ENCODE assay signal across 10 mouse cellular contexts in genomic region chr11:100145858-100146560, GRCm38 (mm10). TPM values are rescaled to one million over a fixed set of nuclear protein-coding genes. Genes with fewer than 3 reads are reported as not detected.
DNase-seq lines count a peak whose midpoint lies in the region; ATAC-seq and TF ChIP-seq lines count a peak whose summit lies in the region.
"Had no signal": no experiment of that assay in that cellular context is flagged by ENCODE, and none has a peak within 500 bp of the region (broad histone marks: within the 10 kb centered on the region; RNA-seq: fewer than 3 reads in every experiment).

No protein-coding gene starts in this region.

- peak overlapping the region; percentile 49 for H3K4me2 ChIP-seq in embryonic facial prominence, embryonic 12.5 days (replicated peaks)
- peak overlapping the region; percentile 72 for H3K4me2 ChIP-seq in kidney, embryonic 15.5 days

- H3K27me3 ChIP-seq in E14TG2a.4 (ENCODE audit: insufficient read depth, low read length): peaks cover 45% of the 10 kb centered on the region
- H3K27me3 ChIP-seq in embryonic facial prominence, embryonic 12.5 days: peaks cover 38% of the 10 kb centered on the region
- peaks cover 32% of the 10 kb centered on the region for H3K27me3 ChIP-seq in kidney, embryonic 15.5 days

- DNase-seq in lung, postnatal 4 days: peak; percentile 81 to 91
- DNase-seq in left cerebral cortex, adult 9 months (ENCODE audit: low spot score in 2 of 2): no peak
- DNase-seq in thymus, postnatal 25 days: no peak

- no peak for ATAC-seq in embryonic facial prominence, embryonic 12.5 days (ENCODE audit: insufficient number of reproducible peaks, insufficient read depth, low FRiP score, low TSS enrichment)
- ATAC-seq in kidney, embryonic 15.5 days (replicated peaks; ENCODE audit: low FRiP score): 0 out of 2 replicates have a peak, but pooled peaks have one; percentile 44
- no peak for ATAC-seq in megakaryocyte-erythroid progenitor cell, adult 5-6 weeks (replicated peaks; ENCODE audit: low FRiP score, low TSS enrichment, poor library complexity, severe bottlenecking)
- no peak for ATAC-seq in monocyte, adult 5-6 weeks (replicated peaks; ENCODE audit: insufficient number of reproducible peaks, low FRiP score, low TSS enrichment, poor library complexity, severe bottlenecking)

- H3K27ac ChIP-seq in embryonic facial prominence, embryonic 12.5 days: no peak overlapping the region
- no peak overlapping the region for H3K27ac ChIP-seq in kidney, embryonic 15.5 days

- no peaks in the 10 kb centered on the region for H3K9me3 ChIP-seq in E14TG2a.4 (ENCODE audit: low read length)
- no peaks in the 10 kb centered on the region for H3K9me3 ChIP-seq in embryonic facial prominence, embryonic 12.5 days
- no peaks in the 10 kb centered on the region for H3K9me3 ChIP-seq in kidney, embryonic 15.5 days (replicated peaks)

- no peaks in the 10 kb centered on the region for H3K36me3 ChIP-seq in E14TG2a.4 (ENCODE audit: insufficient read depth, low read length)
- no peaks in the 10 kb centered on the region for H3K36me3 ChIP-seq in embryonic facial prominence, embryonic 12.5 days
- H3K36me3 ChIP-seq in kidney, embryonic 15.5 days: no peaks in the 10 kb centered on the region

- peaks cover 59% of the 10 kb centered on the region for H3K4me1 ChIP-seq in E14TG2a.4 (replicated peaks; ENCODE audit: low read depth, low read length)
- H3K4me1 ChIP-seq in embryonic facial prominence, embryonic 12.5 days: peaks cover 15% of the 10 kb centered on the region
- H3K4me1 ChIP-seq in kidney, embryonic 15.5 days: peaks cover 40% of the 10 kb centered on the region

- no peak for TF ChIP-seq CTCF in E14TG2a.4 (conservative IDR thresholded peaks at IDR 0.05; ENCODE audit: low read length)

- WGBS in embryonic facial prominence, embryonic 12.5 days: 3% methylated on average over 13 of the region's 13 CpGs
- under 1% methylated on average over 13 of the region's 13 CpGs for WGBS in kidney, embryonic 15.5 days

- H3K9ac ChIP-seq in embryonic facial prominence, embryonic 12.5 days: 0 out of 2 replicates have a peak overlapping the region, but pooled peaks have one; percentile 27
- peak overlapping the region; percentile 16; the same call in 1 of the 2 replicates for H3K9ac ChIP-seq in kidney, embryonic 15.5 days

- peak overlapping the region; percentile 79 for H3K4me3 ChIP-seq in E14TG2a.4 (replicated peaks; ENCODE audit: low read length)
- H3K4me3 ChIP-seq in embryonic facial prominence, embryonic 12.5 days: peak overlapping the region; percentile 22
- peak overlapping the region; percentile 42 for H3K4me3 ChIP-seq in kidney, embryonic 15.5 days (replicated peaks)

RNA-seq across cellular contexts. Expression of gene Krt19, which starts 2.5 kb away (rescaled TPM):
- 17.6 and 19.9 TPM in 2 replicates for polyA plus RNA-seq in embryonic facial prominence, embryonic 12.5 days (2016; fragmentation: Nextera tagmentation; extraction: Ambion mirVana)
- polyA plus RNA-seq in kidney, embryonic 15.5 days (2015; fragmentation: Nextera tagmentation; extraction: Ambion mirVana): 69.7 and 75.3 TPM in 2 replicates
- not detected in 2 replicates for total RNA-seq in megakaryocyte-erythroid progenitor cell, adult 5-6 weeks (2014; fragmentation: Nextera tagmentation)
- not detected in 2 replicates for total RNA-seq in megakaryocyte-erythroid progenitor cell, adult 5-6 weeks (2017)
- total RNA-seq in monocyte, adult 5-6 weeks (2017): not detected in 3 replicates
- total RNA-seq: hematopoietic stem cell, adult 5-6 weeks had no signal

RNA-seq across cellular contexts. Expression of gene Krt15, which starts 10.3 kb away (rescaled TPM):
- polyA plus RNA-seq in embryonic facial prominence, embryonic 12.5 days (2016; fragmentation: Nextera tagmentation; extraction: Ambion mirVana): 73.4 and 93.1 TPM in 2 replicates
- polyA plus RNA-seq in kidney, embryonic 15.5 days (2015; fragmentation: Nextera tagmentation; extraction: Ambion mirVana): 5.0 and 14.8 TPM in 2 replicates
- not detected in 2 replicates for total RNA-seq in megakaryocyte-erythroid progenitor cell, adult 5-6 weeks (2014; fragmentation: Nextera tagmentation)
- not detected in 2 replicates for total RNA-seq in megakaryocyte-erythroid progenitor cell, adult 5-6 weeks (2017)
- total RNA-seq in monocyte, adult 5-6 weeks (2017): not detected in 3 replicates
- total RNA-seq: hematopoietic stem cell, adult 5-6 weeks had no signal
- polyA plus RNA-seq: spleen, adult 2 months had no signal

RNA-seq across cellular contexts. Expression of gene Krt13, which starts 24.6 kb away (rescaled TPM):
- polyA plus RNA-seq in embryonic facial prominence, embryonic 12.5 days (2016; fragmentation: Nextera tagmentation; extraction: Ambion mirVana): not detected in 2 replicates
- polyA plus RNA-seq in kidney, embryonic 15.5 days (2015; fragmentation: Nextera tagmentation; extraction: Ambion mirVana): 0.51 and 0.57 TPM in 2 replicates
- not detected in 2 replicates for total RNA-seq in megakaryocyte-erythroid progenitor cell, adult 5-6 weeks (2014; fragmentation: Nextera tagmentation)
- not detected in 2 replicates for total RNA-seq in megakaryocyte-erythroid progenitor cell, adult 5-6 weeks (2017)
- total RNA-seq in monocyte, adult 5-6 weeks (2017): not detected in 3 replicates
- total RNA-seq: hematopoietic stem cell, adult 5-6 weeks had no signal

RNA-seq across cellular contexts. Expression of gene Krt36, which starts 40.6 kb away (rescaled TPM):
- polyA plus RNA-seq in embryonic facial prominence, embryonic 12.5 days (2016; fragmentation: Nextera tagmentation; extraction: Ambion mirVana): 0.09 TPM in 1 of 2 replicates, not detected in the other
- 0.86 and 1.2 TPM in 2 replicates for polyA plus RNA-seq in kidney, embryonic 15.5 days (2015; fragmentation: Nextera tagmentation; extraction: Ambion mirVana)
- total RNA-seq in megakaryocyte-erythroid progenitor cell, adult 5-6 weeks (2014; fragmentation: Nextera tagmentation): not detected in 2 replicates
- total RNA-seq in megakaryocyte-erythroid progenitor cell, adult 5-6 weeks (2017): not detected in 2 replicates
- total RNA-seq in monocyte, adult 5-6 weeks (2017): not detected in 3 replicates
- total RNA-seq: hematopoietic stem cell, adult 5-6 weeks had no signal
- polyA plus RNA-seq: spleen, adult 2 months had no signal

RNA-seq across cellular contexts. Expression of gene Krt9, which starts 47.0 kb away (rescaled TPM):
- polyA plus RNA-seq in embryonic facial prominence, embryonic 12.5 days (2016; fragmentation: Nextera tagmentation; extraction: Ambion mirVana): not detected in 2 replicates
- not detected in 2 replicates for polyA plus RNA-seq in kidney, embryonic 15.5 days (2015; fragmentation: Nextera tagmentation; extraction: Ambion mirVana)
- not detected in 2 replicates for total RNA-seq in megakaryocyte-erythroid progenitor cell, adult 5-6 weeks (2014; fragmentation: Nextera tagmentation)
- not detected in 2 replicates for total RNA-seq in megakaryocyte-erythroid progenitor cell, adult 5-6 weeks (2017)
- total RNA-seq in monocyte, adult 5-6 weeks (2017): not detected in 3 replicates
- total RNA-seq: hematopoietic stem cell, adult 5-6 weeks had no signal
- polyA plus RNA-seq: spleen, adult 2 months had no signal

Comparison
In these comparisons a context has a peak if more than half of its experiments do, and no peak if none do; other contexts are left out.
1. H3K4me3 ChIP-seq: peak in every context shown above with its lines; median percentile 79 in E14TG2a.4; 42 in kidney, embryonic 15.5 days; 22 in embryonic facial prominence, embryonic 12.5 days.
2. DNase-seq: peak in lung, postnatal 4 days (2 of 2); none in left cerebral cortex, adult 9 months (0 of 2) and thymus, postnatal 25 days (single experiment).